Mouse (Mus musculus) adrenal gland, postnatal 25 days (tissue): Measurements from ENCODE around the gene Gm39566. TPM values are rescaled to one million over a fixed set of nuclear protein-coding genes. Genes with fewer than 3 reads are reported as not detected.

ENCODE experiments used
- DNase-seq: peaks from one replicate; pipeline ENCODE4 v3.0.0; 2021; ENCODE audit warnings: mixed read lengths
- total RNA-seq: library from RNA; stranded (reverse); gene quantifications from 2 replicates; pipeline ENCODE4 v1.2.3, GENCODE M21; 2021

Gene Gm39566
- total RNA-seq, 1 experiment from 2014 or later: not detected

DNA sequence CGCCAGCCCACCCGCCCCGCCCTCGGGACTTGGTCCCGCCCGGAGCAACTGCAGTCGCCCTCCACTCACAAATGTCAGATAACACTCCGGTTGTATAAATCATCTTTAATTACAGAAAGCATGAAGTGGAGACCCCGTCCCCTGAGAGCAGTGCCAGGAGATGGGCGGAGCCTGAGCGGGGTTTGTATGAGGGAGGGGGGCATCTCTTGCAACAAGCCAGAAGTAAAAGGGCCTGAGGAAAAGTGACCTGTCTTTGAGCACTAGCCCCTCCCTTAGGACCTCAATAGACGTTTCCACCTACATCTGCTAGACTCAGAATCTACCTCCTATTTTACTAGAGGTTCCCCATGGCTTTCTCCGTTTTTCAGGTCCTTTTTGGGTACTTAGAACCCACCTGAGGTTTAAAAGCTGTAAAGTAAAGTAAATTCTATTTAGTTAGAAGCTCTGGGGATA, 19.1 kb downstream of the Gm39566 start:
- no peak for DNase-seq

DNA sequence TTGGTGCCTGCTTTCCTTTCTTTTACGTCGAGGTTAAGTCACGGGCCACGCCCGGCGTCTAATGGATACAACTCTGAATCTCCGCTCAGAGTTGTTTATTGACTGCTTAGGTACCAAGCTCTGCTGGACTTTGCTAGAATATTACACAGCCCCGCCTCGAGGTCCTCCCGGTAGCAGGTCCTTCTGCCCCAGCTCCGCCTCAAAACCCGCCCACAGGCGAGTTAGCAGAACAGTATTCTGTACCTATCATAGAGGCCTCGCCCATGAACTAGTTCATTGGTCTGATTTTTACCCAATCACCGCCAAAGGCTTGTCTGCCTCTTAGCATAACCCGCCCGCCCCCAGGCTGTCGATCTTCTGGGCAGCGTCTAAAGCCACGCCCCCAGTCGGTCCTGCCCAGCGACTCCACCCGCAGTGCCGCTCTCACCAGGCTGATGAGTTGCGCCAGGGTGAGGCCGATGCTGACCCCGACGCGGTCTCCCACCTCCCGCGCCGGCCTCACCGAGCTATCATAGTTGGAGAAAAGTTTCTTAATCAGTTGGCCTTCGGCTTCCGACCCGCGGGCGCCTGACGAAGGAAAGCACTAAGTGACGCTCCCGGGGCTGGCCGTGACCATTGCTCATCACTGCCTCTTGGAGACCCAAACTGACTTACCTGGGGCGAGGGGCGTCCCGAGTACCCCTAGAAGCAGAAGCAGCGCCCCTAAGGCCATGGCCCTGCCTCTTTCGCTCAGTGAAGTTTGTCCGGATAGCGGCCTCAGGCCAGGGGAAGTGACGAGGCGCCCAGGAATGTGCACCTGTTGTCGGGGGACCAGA, 19.7 kb downstream of the Gm39566 start, which contains the start of gene Chrnb1:
TSS of gene Chrnb1 (minus strand) at position 776 of the 815 bp plus-strand sequence.
- peak; percentile 93 for DNase-seq

DNA sequence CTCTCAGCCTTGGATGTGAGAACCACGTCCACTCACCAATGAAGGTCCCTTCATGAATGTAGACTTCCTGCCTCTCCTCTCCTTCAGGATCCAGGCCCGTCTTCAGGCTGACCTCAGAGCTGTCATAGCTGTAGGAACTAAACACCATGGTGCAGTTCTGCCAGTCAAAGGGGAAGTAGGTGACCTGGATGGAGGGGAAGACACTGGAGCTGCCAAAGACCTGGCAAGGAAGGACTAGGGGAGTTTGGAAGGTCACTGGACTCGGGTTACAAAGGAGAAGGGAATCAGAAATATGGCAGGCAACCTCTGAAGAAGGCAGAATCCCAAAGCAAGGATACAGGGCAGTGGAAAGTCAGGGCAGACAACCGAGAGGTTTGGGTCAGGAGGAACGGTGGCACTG, 21.7 kb downstream of the Gm39566 start:
- DNase-seq: no peak

DNA sequence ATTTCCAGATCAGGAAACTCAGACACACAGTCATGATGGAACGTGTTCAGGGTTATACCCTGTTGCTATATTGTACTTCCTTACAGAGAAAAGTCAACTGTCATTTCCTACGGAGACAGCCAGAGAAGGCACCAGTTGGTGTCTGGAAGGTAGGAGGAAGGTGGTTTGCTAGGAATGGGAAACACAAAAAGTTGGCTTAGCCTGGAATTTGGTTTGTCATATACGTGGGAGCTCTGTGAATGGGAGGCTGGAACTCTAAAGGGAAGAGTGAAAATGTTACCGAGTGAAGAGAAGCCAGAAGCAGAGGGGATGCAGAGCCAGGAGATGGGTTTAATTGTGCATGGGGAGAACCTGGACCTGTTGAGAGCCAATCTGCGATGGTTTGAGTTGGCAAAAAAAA, 23.7 kb downstream of the Gm39566 start:
- no peak for DNase-seq

DNA sequence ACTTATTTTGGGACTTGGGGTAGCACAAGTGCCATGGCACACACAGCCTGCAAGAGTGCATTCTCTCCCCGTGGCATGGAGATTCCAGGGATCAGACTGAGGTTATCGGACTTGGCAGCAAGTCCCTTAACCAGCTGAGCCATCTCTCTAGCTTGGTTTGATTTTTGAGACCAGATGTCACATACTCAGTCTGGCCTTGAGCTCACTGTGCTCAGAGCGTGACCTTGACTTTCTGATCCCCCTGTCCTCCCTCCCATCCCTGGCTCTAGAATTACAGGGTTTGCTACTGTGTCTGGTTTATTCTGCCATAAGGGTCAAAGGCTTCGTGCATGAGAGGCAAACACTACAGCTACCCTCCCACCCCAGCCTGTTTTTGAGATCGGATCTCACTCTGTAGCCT, 25.7 kb downstream of the Gm39566 start:
- no peak for DNase-seq

DNA sequence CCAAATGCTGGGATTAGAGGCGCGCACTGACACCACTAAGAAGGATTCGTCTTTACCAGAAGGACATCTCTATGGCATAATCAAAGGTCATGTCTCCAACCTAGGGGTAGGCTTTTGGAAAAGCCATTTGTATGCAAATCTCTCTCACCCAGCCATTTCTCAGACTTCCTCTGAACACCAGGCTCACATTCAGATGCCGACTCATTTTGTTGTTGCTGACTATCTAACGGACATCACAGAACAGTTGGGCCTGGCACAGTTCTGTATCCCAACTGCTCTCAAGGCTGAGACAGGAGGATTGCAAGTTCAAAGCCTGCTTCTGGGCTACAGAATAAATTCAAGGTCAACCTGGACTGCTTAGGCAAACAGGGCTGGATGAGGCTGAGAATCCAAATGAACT, 27.8 kb downstream of the Gm39566 start:
- DNase-seq: no peak

DNA sequence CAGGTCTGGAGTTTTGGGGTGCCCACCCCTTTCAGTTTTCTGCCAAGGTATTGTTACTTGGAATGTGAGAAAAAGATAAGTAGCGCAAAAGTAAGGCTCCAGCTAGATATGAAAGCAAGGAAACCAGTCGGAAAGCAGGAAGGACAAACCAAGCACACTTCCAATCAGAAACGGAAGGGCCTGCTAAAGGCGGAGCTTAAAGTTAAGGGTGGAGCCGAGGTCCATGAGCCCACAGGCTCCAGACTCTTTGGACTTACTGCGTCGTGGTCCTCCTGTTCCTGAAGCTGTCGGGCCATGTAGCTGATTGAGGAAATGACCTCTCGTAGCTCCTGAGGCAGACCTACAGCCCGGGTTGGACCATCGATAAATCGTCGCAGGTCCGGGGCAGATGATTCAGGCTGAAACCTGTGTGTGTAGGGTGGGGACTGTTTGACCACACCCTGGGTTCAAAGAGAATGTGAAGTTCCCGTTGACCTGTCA, 30.3 kb downstream of the Gm39566 start:
- no peak for DNase-seq

DNA sequence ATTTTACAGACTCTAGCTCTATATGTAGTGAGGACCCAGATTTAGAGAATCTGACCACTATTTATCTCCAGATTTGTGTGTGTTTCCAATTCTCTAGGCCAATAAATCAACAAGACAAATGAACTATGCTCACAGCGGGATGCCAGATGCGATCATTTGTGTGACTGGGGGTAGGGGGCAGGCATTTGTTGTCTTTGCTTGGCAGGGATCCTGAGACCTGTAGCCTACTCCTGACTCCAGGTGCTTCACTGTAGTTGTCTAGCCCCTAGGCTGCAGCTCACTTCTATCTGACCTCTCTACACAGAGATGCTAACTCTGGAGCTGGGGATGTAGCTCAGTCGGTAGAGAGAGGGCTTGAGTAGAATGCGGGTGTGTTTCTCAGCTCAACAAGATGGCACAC, 33.3 kb downstream of the Gm39566 start:
- DNase-seq: no peak

DNA sequence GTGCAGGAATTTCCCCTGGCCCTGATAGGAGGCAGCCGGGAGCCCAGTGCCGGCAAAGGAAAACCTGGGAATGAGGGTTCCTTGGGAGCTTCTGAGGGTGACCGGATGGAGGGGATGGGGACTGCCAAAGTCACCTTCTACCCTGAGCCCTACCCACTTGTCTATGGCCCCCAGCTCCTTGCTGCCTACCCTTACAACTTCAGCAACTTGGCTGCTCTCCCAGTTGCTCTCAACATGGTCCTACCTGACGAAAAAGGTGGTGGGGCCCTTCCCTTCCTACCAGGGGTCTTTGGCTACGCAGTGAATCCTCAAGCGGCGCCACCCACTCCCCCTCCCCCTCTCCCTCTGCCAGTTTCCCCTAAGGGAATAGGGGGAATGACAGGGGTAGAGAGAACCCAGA, 36.1 kb downstream of the Gm39566 start:
- no peak for DNase-seq

DNA sequence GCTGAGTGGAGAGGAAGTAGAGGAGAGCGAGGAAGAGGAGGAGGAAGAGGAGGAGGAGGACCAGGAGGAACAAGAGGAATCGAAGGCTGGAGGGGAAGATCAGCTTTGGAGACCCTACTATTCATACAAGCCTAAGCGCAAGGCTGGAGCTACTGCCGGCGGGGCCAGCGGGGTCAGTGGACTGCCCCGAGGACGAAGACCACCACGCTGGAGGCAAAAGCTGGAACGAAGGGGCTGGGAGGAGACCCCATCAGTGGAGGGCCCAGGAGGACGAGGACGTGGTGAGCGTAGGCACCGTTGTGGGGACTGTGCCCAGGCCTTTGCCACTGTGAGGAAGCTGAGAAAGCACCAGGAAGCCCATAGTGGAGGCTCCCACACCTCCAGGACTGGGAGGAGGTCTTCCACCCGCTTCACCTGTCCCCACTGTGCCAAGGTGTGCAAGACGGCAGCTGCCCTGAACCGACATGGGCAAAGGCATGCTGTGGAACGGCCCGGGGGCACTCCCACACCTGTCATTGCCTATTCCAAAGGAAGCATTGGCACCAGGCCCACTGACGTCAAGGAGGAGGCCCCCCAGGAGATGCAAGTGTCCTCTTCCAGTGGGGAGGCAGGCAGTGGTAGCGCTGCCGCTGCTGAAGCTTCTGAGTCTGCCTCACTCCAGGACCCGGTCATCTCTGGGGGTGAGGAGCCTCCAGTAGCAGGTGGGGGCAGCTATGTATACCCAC, 36.7 kb downstream of the Gm39566 start:
- DNase-seq: no peak

DNA sequence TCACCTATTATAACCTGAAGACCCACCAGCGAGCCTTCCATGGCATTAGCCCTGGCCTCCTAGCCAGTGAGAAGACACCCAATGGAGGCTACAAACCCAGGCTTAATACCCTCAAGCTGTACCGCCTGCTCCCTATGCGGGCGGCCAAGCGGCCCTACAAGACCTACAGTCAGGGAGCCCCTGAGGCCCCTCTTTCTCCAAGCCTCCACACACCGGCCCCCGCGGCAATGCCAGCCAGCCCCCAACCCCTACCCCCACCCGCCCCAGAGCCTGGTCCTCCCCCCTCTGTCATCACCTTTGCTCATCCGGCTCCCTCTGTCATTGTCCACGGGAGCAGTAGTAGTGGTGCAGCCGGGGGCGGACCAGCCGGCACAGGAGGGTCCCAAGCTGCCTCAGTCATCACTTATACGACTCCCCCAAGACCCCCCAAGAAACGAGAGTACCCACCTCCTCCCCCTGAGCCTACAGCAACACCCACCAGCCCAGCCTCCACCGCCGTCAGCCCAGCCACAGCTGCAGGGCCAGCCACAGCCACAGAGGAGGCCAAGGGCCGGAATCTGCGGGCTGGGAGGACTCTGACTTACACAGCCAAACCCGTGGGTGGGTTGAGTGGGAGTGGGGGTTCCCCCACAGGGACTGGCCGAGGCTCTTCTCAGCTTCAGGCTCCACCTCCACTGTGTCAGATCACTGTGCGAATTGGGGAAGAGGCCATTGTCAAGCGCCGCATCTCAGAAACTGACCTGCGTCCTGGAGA, 37.4 kb downstream of the Gm39566 start:
- no peak for DNase-seq

DNA sequence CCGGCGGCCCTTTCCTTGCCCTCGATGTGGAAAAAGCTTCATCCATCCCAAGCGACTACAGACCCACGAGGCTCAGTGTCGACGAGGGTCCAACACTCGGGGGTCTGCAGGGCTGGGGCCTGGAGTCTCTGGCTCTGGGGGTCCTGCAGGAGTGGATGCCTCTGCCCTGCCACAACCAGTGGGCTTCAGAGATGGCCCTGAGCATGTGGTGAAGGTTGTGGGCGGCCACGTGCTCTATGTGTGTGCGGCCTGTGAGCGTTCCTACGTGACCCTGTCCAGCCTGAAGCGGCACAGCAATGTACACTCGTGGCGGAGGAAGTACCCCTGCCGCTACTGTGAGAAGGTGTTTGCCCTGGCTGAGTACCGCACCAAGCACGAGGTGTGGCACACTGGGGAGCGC, 38.6 kb downstream of the Gm39566 start:
- DNase-seq: no peak

DNA sequence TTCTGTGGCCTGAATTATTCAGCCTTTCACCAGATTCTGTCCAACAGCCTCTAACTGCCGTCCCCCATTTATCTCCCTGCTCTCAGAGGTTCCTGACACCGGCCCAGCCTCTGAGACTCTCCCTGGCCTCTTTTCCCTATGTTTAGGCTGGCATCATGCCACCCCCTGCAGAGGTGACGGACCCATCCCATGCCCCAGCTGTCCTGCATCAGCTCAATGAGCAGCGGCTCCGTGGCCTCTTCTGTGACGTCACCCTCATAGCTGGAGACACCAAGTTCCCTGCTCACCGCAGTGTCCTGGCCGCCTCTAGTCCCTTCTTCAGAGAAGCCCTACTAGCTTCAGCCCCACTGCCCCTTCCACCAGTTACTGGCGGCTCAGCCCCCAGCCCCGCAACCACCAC, 39.4 kb downstream of the Gm39566 start:
- DNase-seq: no peak

DNA sequence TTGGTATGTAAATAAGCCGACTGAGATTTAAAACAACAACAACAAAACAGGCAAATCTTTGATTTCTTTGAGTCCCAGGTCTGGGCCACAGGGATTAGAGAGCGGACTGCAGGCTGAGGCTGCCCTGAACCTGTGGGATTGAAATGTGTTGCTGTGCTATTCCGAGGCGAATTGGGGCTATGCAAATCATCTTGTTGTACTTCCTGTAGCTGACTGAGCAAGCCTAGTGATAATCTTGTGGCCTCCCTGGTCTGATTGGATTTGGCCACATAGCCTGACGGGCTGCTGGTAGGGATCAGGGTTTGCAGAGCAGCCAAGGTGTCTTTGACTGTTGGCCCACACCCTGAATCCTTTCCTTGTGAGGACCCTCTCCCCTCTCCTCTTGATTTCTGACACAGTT, 40.1 kb downstream of the Gm39566 start:
- no peak for DNase-seq

DNA sequence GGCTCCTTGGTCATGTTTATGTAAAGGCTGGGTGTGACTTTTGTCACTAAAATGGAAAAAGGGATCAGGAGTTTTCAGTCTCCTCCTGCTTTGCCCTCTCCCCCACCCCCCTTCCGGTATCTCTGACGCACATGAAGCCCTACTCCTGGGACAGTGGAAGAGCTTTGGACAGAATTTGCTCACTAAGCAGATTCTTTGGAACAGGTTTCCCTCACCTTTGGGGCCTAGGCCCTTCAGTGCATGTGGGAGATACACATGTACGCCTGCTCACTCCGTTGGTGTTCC, 47.5 kb downstream of the Gm39566 start:
- DNase-seq: no peak

DNA sequence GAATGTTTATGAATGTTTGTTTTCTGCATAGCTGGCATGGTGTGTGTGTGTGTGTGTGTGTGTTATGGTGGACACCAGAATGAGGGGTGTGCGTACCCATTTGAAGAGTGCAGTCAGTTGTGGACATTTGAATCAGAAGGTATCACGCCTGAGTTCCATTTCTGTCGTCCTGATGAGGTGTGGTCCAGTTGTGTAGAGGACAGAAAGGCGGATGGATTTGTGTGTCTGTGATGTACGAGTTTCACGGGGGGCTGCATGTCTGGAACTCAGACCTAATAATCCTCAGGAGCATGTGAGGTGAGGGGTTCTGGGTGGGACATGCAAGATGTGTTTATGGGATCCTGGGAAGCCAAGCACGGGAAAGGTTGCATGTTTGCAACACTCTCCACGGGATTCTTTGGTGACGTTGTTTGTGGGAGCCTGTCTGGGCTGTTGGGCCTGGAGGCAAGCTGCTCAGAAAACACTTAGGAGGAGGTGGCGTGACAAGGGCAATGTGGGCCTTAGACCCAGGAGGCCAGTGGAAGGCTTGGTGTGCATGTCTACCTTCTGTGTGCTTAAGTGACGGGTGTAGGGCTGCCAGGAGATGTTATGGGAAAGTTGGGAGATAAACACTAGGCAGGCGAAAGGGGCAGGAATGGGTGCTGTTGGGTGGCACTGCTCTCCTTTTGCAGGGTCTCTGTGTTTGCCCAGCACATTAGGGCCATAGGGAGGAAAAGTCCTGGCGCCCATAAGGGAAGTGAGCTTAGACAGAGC, 48.0 kb downstream of the Gm39566 start:
- no peak for DNase-seq

DNA sequence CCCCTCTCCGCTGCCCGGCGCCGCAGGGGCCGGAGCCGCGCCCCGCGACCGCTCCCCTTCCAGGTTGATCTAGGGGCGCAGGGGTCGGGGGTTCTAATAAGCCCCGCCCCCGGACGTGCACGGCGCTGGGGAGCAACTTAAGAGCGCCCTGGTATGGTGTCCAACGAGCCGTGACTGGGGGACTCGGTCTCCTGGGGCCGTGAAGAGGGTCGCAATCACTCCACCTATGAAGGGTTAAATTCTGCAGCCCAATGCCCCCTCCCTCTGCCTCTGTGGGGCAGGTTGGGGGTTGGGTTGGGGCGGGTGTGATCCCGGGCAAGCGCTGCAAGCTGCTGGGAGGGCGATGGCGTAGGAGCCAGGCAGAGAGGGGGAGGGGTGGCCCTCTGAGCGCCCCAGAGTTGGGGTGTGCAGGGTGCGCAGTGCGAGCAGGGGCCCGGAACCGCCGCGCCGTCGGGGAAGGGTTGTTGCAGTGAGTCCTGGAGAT, 48.9 kb downstream of the Gm39566 start:
- peak; percentile 80 for DNase-seq

DNA sequence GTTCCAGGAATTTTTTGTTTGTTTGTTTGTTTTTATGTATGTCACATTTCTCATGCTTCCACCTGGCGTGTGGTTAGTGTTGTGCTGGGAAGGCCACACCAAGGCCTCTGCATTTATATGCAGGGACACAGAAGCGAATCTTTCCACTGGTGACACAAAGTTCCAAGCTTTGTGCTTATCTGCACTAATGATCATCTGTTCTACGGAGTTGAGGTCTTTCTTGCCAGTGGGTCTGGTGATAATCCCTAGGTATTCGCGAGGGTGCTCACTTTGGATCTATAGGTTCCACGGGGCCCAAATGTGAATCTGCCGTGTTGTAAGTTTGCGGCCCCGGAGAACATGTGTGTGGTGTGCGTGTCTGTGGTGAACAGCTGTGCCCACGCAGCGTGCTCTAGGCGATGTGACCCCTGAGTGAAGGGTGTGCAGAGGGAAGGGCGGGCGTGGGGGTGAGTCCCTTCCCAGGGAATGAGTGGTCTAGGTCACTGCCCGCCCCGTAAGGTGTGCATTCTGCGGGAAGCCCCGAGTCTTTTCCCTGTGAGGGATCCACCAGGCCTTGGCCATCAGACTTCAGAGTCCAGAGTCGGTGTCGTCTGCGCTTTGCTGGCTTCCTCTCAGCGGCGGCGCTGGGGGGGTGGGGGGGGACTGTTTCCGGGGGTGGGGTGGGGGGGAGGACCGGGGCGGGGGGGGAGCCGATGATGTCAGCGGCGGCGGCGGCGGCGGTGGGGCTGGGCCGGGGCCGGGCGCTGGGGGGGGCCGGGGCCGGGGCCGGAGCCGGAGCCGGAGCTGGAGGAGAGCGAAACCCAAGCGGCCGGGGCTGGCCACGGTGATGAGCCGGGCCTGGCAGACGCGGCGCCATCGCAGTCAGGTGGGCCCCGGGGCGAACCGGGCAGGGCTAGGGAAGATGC, 49.6 kb downstream of the Gm39566 start, which contains the start of gene Zbtb4:
TSS of gene Zbtb4 (plus strand) at position 692 of the 905 bp plus-strand sequence.
- peak; percentile 70 for DNase-seq

DNA sequence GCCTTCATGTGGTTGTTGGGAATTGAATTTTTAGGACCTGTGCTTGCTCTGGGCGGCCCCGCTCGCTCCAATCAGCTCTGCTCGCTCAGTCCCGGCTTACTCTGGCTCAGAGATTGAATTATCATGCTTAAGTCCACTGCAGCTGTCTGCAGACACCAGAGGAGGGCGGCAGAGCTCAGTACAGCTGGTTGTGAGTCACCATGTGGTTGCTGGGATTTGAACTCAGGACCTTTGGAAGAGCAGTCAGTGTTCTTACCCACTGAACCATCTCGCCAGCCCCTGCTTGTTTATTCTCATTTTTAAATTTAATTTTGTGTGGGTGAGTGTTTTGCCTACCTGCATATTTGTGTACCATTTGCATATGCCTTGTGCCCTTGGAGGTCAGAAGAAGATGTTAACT, 51.5 kb downstream of the Gm39566 start:
- no peak for DNase-seq

DNA sequence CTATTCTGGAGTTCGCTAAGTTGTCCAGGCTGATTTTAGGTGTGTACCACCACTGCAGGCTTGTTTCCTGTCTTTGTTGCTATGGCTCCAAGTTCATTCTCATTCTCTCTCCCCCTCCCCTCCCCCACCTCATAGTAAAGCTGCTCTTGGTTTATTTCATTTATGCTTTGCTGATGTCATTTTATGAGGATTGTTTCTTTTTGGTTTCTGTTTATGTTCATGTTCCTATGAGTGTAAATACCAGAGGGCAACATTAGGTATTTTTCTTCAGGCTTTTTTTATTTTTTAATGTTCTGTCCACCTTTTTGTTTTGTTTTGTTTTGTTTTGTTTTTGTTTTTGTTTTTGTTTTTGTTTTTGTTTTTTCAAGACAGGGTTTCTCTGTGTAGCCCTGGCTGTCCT, 53.2 kb downstream of the Gm39566 start, which contains the start of gene Slc35g3:
TSS of gene Slc35g3 (minus strand) at position 101 of the 400 bp plus-strand sequence.
- no peak for DNase-seq
